Mouse (Mus musculus) lung, postnatal 10 days (tissue): ENCODE results near the gene Rbpj.
A peak's percentile ranks its signal among the peaks of the same experiment; 100 is the strongest.
"Not testable (repeated sequence)": the region's sequence is repeated elsewhere in the genome, so short reads cannot be mapped to it uniquely, and the experiment has no call there.

Experiments
- DNase-seq: peaks from one replicate; pipeline ENCODE4 v3.0.0; 2021

Gene Rbpj

DNA sequence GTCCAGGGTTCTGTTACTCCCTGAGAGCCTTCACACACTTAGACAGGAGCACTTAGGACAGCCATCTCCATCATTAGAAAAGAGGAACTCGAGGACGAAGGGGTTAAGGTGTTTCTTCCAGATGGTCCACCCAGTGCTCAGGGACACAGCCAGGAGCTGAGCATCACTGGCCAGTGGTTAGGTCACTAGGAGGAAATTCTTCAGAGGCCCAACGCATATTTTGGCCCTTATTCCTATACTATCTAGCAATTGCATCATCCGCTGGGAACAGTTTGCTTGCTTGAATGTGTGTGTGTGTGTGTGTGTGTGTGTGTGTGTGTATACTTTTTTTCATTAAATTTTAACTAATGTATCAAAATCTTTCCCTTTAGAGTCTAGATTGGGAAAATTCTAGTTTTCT, 45.5 kb downstream of the Rbpj start:
- peak; percentile 24 for DNase-seq

DNA sequence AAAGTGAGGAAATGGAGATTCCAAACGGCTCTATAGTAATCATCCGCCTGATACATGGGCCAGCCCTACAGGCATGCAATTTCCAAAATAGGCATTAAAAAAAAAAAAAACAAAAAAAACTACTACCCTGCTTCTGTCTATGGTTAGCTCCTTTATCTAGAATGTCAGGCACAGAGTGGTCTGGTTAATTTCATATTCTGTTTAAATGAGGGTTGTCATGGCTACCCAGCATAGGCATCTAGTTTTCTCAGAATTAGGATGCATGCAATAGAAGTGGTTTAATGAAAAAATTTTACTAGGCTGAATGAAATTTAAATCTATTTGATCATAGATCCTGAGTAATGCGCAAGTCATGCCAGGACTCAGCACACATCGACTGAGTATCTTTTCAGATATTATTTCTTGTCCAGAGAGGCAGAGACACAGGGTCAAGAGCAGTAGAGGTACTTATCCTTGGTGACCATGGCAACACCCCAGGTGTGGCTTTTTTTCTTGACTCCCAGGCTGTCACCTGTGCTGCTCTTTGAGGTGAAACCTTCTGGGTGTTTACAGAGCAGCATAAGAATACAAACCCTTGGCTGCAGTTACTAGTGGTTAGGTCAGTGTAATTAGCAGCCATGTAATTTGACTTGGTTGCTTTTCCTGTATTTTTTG, 49.1 kb downstream of the Rbpj start:
- DNase-seq = no peak

DNA sequence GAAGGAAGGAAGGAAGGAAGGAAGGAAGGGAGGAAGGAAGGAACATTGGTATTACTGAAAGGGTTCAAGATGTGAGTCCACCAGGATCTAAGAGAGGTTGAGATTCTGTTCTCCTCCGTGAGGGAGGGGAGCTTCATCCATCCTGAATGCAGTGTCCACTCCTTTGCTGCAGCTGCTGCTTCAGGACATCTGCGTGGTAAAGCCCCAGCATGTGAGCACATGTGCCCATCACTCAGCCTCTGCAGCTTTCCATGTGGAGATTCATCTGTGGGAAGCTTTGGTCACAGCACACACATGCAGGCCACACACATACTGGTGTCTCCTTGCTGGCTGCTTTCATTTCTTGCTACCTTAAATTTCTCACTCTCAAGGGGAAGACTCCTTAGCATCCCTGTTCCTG, 50.5 kb downstream of the Rbpj start:
- no peak for DNase-seq

DNA sequence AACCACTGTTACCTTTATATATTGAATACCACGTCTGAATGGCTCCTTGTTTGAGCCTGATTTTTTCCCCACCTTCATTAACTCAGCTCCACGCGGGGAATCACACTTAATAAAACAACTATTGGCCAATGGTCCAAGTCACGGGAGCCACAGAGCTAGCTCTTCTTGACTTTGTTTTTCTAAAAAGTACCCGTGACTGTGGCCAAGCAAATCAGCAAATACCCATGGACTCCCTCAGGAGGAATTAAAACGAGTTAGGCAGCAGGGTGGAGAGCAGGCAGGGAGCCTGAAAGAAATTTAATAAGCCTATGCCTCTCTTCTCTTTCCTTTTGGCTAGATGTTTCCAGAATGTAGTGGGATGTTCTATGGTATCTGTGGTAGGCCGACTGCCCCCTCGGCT, 51.9 kb downstream of the Rbpj start:
- DNase-seq = no peak

- no peak for DNase-seq
These were observed 53.2 kb downstream of the Rbpj start for GRCm38 (mm10) chr5:53519131-53519530.

DNA sequence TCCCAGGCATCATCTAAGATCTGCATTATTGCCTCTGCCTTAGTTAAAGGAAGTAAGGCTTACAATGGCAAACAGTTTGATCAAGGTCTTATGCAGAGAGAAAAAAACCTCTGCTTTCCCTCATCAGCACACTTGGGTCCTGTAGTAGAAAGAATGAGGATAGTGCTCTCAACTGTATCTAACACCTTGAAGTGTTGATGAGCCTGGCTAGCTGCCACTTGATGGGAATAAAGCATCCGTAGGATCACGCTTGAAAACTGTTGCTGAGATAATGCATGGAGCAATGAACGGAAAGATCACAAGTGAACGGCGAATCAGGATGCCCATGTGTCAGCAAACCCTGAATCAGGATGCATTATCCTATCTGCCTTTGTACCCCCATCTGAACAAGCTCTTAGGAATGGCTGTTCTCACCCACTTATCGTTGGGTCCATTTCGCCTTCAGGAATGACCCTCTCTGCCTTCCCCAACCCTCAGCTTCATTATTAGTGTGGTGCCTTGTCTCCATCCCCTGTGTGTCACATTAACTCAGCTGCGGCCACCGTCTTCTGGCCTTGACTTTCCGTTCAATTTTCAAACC, 54.1 kb downstream of the Rbpj start:
- DNase-seq = no peak

DNA sequence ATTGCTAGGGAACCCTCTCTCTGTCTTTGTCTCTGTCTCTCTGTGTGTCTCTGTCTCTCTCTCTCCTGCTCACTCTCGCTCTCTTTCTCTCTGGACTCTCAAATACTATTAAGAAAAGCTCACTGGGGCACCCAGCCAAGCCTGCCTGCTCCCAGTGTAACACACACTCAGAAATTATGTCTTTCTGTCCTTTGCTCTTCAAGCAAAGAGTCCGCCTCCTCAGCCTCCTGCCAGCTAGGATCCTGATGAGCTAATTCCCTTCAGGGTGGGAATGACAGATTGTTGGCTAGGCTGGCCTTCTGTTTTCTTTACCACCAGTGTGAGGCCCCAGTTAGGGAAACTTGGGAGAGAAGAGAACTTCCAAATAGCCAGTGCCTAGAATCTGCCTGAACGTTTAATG, 57.1 kb downstream of the Rbpj start:
- peak; percentile 91 for DNase-seq

DNA sequence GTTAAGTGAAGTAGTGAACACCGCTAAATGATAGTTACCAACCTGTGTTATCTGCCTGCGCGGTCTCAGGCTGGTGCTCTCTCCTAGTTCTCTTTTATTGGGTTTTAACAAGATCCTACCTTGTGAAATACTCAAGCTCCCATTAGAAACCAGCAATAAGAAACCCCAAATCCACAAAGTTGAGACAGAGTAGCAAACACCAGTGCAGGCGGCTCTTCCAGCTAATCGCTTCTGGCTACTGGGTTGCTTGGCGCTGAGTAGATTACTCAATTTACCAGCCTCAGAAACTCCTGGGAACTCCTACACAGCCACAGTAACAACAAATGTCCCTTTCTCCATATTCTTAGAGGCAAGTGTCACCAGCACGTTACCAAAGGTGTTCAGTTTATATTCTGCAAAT, 58.2 kb downstream of the Rbpj start:
- no peak for DNase-seq

DNA sequence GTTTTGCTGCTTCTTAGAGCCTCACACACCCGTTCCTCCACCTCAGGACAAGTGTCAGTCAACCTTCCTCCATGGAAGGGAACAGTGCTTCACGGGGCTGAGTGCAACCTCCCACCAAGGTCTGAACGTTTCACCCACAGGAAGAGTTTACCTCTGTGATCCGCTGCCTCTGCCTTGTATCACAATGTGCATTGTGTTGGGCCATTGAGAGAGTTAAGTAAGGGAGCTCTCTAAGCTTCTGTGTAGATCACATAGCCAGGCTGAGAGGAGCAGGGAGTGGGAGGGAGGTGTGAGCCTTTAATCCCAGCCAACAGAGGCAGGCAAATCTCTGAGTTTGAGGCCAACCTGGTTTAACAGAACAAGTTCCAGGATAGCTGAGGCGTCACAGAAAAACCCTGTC, 58.9 kb downstream of the Rbpj start:
- no peak for DNase-seq

GRCm38 (mm10) chr5:53525305-53526069, 59.5 kb downstream of the Rbpj start:
- DNase-seq = no peak

GRCm38 (mm10) chr5:53526070-53526430, 60.1 kb downstream of the Rbpj start:
- no peak for DNase-seq

GRCm38 (mm10) chr5:53529846-53530245, 63.9 kb downstream of the Rbpj start:
- DNase-seq = peak; percentile 73

DNA sequence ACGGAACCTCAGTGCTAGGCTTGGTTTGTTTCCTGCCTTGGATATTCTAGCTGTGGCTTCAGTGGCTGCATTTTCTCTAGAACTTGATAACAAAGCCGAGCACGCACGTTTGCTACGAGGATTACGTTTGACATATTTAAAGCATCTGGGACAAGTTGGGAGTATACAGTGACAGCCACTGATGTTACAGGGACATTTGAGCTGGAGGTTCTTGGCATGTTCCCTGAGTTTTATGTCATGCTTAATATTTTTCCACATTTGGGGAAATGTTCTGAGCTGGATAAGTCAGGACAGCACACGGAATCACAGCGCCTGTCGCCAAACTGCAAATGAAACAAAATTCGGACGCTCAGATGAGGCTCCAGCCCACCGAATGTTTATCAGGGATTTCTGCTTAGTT, 69.1 kb downstream of the Rbpj start:
- DNase-seq = peak; percentile 6

DNA sequence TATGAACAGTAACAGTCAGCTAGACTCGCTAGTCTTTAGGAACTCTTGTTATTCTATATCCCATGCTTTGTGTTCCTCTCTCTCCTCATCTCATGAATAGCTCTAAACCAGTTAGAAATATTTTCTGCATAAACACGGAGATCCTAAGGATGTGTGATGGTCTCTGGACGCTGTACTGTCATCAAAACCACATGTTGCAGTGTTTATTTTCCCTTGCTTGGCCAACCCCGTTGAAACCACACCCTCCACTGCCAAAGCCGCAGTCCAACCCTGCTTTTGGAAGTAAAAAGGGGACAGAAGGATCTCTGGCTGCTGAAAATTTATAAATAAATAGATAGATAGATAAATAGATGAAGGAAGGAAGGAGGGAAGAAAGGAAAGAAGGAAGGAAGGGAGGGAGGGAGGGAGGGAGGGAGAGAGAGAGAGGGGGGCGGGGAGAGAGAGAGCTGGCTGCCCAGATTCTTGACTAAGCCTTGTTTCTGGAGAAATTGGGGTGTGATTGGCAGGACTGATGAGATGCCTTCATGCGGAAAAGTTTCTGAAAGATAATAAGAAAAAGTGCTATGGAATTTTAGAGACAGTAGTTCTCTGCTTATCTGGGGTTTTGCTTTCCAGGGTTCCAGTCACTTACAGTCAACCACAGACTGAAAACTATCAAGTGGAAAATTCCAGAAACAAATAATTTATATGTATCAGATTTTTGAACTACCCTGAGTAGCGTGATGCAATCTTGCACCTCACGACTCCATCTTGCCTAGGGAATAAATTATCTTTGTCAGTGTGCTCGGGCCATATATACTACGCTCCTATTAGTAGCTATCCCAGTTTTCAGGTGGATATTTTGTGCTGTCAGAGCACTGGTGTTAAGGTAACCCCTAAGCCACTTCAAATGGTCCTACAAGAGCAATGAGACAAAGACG, 70.9 kb downstream of the Rbpj start:
- peak; percentile 67 for DNase-seq

- peak; percentile 5 for DNase-seq
These were observed 74.1 kb downstream of the Rbpj start for GRCm38 (mm10) chr5:53539860-53540633.

DNA sequence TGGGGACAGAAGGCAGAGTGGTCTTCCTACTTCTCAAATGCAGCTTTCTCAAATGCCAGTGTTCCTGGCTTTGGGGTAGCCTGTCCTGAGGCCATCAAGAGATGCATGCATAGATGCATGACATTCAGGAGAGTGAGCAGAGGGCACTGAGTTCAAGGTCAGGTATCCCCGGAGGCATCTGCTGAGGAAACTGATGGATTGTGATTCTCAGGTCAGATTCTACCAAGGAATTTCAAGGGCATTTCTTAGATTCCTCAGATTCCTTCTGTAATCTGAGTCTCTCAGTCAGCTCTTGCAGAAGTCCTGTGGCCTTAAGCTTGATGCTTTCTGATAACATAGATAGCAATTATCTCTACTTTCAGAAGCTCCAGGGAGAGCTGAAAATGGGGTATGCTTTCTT, 76.1 kb downstream of the Rbpj start:
- no peak for DNase-seq

DNA sequence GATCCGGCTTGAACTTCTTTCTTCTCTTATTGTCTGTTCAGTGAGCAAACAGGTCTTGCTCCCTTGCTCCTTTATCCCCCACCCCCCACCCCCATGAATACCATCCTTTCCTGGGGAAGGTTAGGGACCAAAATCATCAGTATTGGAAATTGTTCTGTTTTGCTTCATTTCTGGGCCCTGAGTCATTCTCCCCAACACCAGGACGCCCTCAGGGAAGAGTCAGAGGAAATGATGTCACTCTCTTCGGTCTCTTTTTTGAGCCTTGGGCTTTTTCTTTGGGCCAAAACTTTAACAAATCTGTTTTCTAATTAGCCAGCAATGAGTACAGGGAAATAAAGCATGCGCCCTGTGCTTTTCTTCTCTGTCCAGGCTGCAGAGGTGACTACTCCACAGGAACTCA, 77.4 kb downstream of the Rbpj start:
- DNase-seq = no peak

DNA sequence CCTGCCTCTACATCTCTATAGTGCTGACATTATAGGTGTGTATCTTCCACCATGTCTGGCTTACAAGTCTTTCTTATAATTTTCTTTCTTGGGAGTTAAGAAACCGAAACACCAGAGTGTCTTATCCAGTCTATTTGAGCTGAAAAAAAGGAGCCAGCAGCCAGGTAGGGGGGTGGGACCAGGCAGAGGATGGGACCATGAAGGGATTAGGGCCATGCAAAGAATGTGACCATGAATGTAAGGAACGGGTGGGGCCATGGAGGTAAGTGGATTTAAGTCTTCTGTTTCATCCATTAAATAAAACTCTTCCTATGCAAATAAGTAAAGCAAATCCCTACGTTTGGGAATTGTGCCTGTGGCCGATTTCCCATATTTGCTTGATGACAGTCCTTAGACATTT, 78.0 kb downstream of the Rbpj start:
- DNase-seq = no peak

DNA sequence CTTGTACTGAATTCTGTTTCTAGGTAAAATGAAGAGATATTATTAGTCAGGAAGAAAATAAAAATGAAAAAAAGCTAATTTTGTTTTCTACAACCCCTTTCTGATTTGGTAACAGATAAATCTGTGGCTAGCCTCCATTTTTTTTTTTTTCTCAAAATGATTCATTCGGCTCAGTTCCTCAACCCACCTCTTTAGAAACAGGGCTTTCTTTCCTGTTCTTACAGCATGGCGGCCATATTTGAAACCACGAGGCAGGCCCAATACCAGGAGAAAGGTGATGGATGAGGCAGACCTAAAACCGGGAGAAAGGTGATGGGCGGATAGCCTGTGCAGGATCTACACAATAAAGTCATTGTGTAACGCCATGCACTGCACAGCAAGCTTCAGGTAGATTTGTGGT, 80.5 kb downstream of the Rbpj start:
- DNase-seq = no peak

- peak; percentile 55 for DNase-seq
These were observed 81.1 kb downstream of the Rbpj start for GRCm38 (mm10) chr5:53546979-53547472.

DNA sequence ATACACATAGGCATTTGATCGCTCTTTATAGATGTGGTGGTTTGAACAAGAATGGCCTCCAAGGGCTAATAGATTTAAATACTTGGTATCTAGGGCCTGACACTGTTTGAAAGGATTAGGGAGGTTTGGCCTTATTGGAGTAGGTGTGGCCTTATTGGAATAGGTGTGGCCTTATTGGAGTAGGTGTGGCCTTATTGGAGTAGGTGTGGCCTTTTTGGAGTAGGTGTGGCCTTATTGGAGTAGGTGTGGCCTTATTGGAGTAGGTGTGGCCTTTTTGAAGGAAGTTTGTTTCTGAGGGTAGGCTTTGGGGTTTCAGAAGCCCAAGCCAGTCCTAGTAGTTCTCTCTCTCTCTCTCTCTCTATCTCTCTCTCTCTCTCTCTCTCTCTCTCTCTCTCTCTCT, 84.4 kb downstream of the Rbpj start:
- DNase-seq = not testable (repeated sequence)

DNA sequence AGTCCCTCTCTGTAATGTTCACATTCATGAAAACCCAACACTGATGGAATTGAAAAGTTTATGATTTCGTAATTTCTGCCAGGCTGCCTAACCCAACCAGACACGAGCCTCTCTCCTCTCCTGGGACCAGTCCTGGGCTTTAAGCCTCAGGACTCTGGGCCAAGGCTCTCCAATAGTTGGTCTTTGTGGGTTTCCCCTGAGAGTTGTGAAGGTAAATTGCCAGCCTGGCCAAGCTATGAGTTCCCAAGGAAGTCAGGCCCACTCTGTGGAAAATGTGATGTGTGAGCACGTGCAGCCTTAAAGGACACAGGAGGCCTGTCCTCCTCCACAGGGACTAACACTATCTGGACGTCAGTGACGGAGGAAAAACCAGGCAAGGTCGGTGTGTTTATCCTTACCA, 85.4 kb downstream of the Rbpj start:
- no peak for DNase-seq
